Mouse (Mus musculus) left cerebral cortex, postnatal 10 days (tissue): ENCODE data around the gene Rai14. TPM values are rescaled to one million over a fixed set of nuclear protein-coding genes. Genes with fewer than 3 reads are reported as not detected.

Source experiments
- DNase-seq, 2 experiments: peaks; one replicate each; pipeline ENCODE4 v3.0.0; 2021 to 2022; ENCODE audit warnings: low spot score in 2 of 2, mixed read lengths in 1 of 2; ENCODE audit errors: extremely low spot score in 1 of 2
- intact Hi-C: fragments of 180-260 bp; cut with DNase I; formaldehyde crosslinking; loops from one replicate; pipeline ENCODE4 v1.15.1; 2025
- total RNA-seq, 2 experiments: library from RNA; stranded (reverse); gene quantifications; 2 replicates each; pipeline ENCODE4 v1.2.3; 2021

Gene Rai14
- total RNA-seq, 2 experiments from 2014 or later, result 10.1 to 12.4 TPM

- intact Hi-C loops, result no loop called here
- no peak for DNase-seq
Observed at GRCm38 (mm10) chr15:10665816-10666215, 48.6 kb downstream of the Rai14 start.

GRCm38 (mm10) chr15:10664529-10664898 is 49.9 kb downstream of the Rai14 start:
- intact Hi-C loops, result no loop called here
- no peak for DNase-seq

- intact Hi-C loops, result no loop called here
- no peak for DNase-seq
Observed at GRCm38 (mm10) chr15:10663793-10664528, 50.5 kb downstream of the Rai14 start.

DNA sequence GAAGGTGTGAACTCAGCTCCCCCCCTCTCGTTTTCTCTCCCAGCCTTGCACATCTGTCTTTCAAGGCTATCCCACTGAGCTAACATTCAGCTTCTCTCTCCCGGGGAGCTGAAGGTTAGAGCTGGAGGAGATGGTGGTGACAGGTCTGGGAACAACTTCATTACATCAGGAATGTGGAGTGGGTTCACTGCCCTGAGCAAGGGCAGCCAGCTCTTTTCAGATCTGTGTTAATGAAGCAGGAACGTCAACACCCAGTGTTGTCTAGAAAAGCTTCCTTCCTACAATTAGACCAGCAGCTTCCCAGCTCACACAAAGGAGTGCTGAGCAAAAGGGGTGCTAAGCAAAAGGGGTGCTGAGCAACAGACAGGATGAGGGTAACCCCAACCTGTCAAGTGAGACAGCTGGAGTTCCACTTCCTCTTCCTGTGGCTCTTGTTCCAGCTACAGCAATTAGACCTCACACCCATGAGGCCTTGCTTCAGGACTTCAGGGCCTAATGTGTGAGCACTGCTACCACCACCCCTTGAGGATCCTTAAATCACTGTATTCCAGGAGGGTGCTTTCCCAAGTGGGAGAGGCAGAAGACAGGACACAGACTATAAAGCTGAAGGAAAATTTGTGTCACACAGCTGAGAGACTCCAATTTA is 52.3 kb downstream of the Rai14 start:
- no peak for DNase-seq
- intact Hi-C loops, result no loop called here

- intact Hi-C loops, result no loop called here
- no peak for DNase-seq
Observed at GRCm38 (mm10) chr15:10658803-10659202, 55.6 kb downstream of the Rai14 start.

GRCm38 (mm10) chr15:10656146-10656545 is 58.3 kb downstream of the Rai14 start:
- DNase-seq, result no peak

DNA sequence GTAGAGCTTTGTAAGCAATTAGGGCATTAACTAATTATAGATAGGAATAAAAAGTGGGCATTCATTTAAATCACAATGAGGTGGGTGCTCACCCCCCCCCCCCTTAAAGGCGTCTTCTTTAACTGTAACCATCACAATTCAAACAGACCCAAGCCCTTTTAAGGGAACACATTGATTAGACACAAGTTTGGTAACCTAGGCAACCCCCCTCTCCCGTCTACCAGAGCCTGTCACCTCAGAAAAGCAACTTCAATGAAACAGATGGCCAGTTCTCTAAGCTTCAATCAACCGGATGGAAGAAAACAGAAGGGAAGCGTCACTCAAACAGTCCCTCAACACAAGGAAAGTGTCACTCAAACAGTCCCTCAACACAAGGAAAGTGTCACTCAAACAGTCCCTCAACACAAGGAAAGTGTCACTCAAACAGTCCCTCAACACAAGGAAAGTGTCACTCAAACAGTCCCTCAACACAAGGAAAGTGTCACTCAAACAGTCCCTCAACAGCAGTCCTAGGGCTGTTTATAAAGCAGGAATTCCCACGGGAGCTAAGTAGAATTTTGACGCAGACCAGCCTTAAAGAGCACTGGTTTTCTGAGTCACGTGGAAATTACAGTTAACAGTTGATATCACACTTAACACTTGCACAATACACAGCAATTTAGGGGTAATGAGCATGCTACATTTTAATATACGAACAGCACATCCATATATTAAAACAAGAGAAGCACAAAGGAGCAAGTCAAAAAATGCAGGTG is 59.1 kb downstream of the Rai14 start:
- DNase-seq, result peak in 1 of 2 experiments; percentile 27
- intact Hi-C loops, result no loop called here

More at GRCm38 (mm10) chr15:10656146-10656545, 58.3 kb downstream of the Rai14 start:
- intact Hi-C loops, result no loop called here

GRCm38 (mm10) chr15:10654696-10655095 is 59.7 kb downstream of the Rai14 start:
- no peak for DNase-seq
- intact Hi-C loops, result no loop called here

GRCm38 (mm10) chr15:10652931-10653475 is 61.4 kb downstream of the Rai14 start:
- no peak for DNase-seq

DNA sequence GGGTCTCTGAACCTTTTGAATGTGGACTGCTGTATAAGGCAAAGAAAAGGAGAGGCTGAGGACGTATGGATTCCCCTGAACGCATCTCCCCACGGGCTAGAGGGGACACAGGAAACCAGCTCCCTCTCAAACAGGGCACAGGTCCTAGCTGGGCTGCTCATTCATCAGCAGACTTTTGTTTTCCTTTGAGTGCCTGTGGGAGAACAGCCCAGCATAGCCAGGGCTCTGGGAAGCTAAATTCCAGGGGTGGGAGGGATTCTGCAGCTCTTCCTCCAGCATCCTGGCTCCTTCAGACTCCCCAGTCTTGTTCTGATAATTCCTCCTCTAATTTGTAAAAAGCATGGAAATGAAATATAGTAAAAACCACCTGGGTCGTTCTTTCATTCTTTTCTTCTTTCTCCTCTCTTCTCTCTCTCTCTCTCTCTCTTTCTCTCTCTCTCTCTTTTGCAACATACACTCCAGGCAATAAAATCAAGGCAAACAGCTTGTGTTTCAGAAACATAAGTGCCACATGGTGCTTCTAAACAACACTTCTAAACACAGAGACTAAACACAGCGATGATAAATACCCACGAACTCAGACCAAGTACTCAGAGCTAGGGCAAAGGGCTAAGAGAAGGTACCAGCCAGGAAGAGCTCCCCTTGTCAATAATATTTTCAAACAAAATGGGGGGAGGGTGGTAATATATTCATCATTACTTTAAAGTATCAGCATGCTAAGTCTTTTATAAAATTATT is 65.9 kb downstream of the Rai14 start:
- intact Hi-C loops, result no loop called here
- DNase-seq, result peak in 1 of 2 experiments; percentile 47

More at GRCm38 (mm10) chr15:10652931-10653475, 61.4 kb downstream of the Rai14 start:
- intact Hi-C loops, result no loop called here

- intact Hi-C loops, result no loop called here
- DNase-seq, result no peak
Observed at GRCm38 (mm10) chr15:10646297-10646696, 68.1 kb downstream of the Rai14 start.

DNA sequence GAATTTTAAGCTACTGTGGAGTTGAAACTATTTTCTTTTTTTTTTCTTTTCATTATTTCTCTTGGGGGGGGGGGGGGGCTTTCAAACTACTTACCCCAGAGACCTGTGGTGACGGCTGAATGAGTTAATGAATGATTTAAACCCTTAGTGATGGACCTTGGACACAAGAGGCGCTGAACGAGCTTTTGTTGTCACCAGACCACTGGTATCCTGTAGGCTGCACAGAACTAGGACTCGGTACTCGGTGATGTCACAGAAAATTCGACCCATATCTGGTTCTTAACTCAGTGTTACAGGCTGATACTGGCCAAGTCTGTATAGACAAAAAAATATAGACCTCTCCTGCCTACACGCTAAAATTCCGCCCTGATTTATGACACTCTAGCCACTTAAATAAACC is 69.3 kb downstream of the Rai14 start:
- intact Hi-C loops, result no loop called here
- DNase-seq, result no peak

DNA sequence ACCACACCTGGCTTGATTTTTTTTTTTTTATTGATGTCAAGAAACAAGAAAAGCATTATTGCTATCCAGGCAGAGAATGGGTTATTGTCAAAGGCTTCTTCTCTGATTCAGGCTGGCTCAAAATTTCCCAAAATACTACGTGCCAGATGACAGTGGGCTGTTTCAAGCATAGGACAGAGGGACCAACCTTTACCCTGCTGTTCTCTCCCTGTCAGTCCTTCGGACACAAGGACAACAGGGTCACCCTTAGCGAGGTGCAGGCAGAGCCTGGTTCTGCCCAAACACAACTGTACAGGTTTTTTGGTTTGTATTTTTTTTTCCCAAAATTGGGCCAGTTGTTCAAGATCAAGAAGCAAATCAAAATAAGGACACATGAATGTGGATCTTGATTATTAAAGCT is 70.6 kb downstream of the Rai14 start:
- no peak for DNase-seq
- intact Hi-C loops, result no loop called here

GRCm38 (mm10) chr15:10643224-10643623 is 71.2 kb downstream of the Rai14 start:
- intact Hi-C loops, result no loop called here
- DNase-seq, result no peak

DNA sequence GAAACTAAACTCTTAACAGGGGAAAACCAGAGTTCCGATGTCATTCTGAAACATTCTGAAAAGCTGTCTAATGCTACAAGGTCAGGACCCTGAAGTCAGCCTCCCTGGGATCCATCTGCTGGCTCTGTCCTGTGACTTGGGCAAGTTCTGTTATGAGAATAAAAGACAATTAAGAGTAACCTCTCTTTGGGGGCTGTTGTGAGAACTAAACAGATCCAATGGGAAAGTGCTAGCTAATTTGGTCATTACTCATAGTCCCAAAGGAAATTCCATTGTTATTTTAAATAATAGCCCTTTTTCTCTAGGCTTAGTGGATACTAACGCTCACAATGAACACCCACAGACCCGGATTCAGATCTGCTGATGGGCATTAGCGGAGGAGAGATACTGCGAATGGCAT is 72.0 kb downstream of the Rai14 start:
- DNase-seq, result no peak
- intact Hi-C loops, result no loop called here

GRCm38 (mm10) chr15:10640721-10641120 is 73.7 kb downstream of the Rai14 start:
- intact Hi-C loops, result no loop called here
- no peak for DNase-seq

- DNase-seq, result no peak
- intact Hi-C loops, result no loop called here
Observed at GRCm38 (mm10) chr15:10637251-10637793, 77.1 kb downstream of the Rai14 start.

DNA sequence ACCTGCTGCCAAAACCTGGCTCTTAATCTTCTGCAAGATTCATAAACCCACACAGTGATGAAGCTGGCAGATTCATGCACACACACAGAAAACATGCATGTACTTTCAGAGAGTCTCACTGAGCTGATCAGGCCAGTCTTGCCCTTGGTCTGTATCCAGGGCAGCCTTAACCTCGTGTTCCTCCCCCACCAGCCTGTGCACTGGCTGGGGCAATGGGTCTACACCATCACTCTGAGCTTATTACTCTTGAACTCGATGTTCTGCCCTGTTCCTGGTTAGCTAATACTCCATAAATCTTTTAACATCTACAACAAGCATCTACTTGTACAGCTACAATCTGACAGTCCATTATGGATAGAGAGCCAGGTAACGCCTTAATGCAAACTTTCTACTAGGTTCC is 77.6 kb downstream of the Rai14 start:
- no peak for DNase-seq
- intact Hi-C loops, result no loop called here

DNA sequence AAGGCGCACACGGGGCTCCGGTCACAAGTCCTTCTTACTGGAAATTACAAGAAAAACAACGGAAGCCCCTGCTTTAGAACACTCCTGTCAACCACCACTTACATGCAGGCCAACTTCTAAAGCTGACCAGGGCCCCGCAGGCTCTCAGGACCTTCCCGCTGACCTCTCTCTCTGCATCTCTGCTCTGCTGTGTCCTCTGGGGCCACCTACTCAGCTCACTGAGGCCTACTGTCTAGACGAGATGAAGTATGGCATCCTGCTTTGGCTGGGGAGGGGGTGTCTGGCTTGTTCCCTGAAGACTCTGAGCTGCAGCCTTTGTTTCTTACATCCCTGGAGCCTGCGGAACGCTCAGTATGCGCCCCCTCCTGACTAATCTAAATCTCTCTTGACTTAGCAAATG is 79.3 kb downstream of the Rai14 start:
- intact Hi-C loops, result no loop called here
- DNase-seq, result no peak
